Mouse (Mus musculus) brain, embryonic 14.5 days (tissue): ENCODE data around the gene Ccn2.

Source experiments
- CTCF ChIP-seq: fragments of 200-500 bp; IDR thresholded peaks from 2 replicates; pipeline ENCODE4 v1.5.1; 2012; ENCODE audit warnings: inconsistent platforms, mild to moderate bottlenecking, moderate library complexity, borderline replicate concordance; ENCODE audit not compliant: insufficient read depth, insufficient read length; ENCODE audit errors: extremely low read depth
- POLR2A ChIP-seq: fragments of 200-500 bp; IDR thresholded peaks from 2 replicates; pipeline ENCODE4 v1.6.1; 2012; ENCODE audit warnings: mild to moderate bottlenecking, inconsistent platforms, borderline replicate concordance; ENCODE audit not compliant: poor library complexity, insufficient read depth, insufficient read length, severe bottlenecking; ENCODE audit errors: extremely low read depth

GRCm38 (mm10) chr10:24569691-24570420 lies 25.4 kb upstream of the Ccn2 start:
- TF ChIP-seq CTCF (no peak), POLR2A (no peak)
